Mouse (Mus musculus) C2C12 (cell line): Measurements from ENCODE around the gene Sobp. TPM values are rescaled to one million over a fixed set of nuclear protein-coding genes. Genes with fewer than 3 reads are reported as not detected.

Experiments used
- H3K27me3 ChIP-seq: one replicate; pipeline ENCODE4 v1.6.1; 2011; ENCODE audit not compliant: control insufficient read depth, insufficient read depth, insufficient read length
- H3K36me3 ChIP-seq: one replicate; pipeline ENCODE4 v1.6.1; 2011; ENCODE audit not compliant: control insufficient read depth, insufficient read depth
- H3K4me3 ChIP-seq: one replicate; pipeline ENCODE4 v1.5.1; 2011; ENCODE audit warnings: mild to moderate bottlenecking, control low read depth; ENCODE audit not compliant: poor library complexity, insufficient read depth, severe bottlenecking
- H3K79me2 ChIP-seq: one replicate; pipeline ENCODE4 v1.6.1; 2011; ENCODE audit not compliant: control insufficient read depth, insufficient read depth
- H3K79me3 ChIP-seq: one replicate; pipeline ENCODE4 v1.6.1; 2011; ENCODE audit warnings: low read depth, control low read depth
- H3ac ChIP-seq: one replicate; pipeline ENCODE3; 2011; ENCODE audit warnings: low read depth; ENCODE audit not compliant: control insufficient read depth, insufficient read length
- CEBPB ChIP-seq: IDR thresholded peaks from one replicate; pipeline ENCODE4 v1.6.1; 2011; ENCODE audit warnings: low read depth, mild to moderate bottlenecking, control low read depth, moderate library complexity
- CTCF ChIP-seq: IDR thresholded peaks from one replicate; pipeline ENCODE4 v1.5.1; 2011; ENCODE audit not compliant: control insufficient read depth, insufficient read depth, insufficient read length
- FOSL1 ChIP-seq: IDR thresholded peaks from one replicate; pipeline ENCODE4 v1.8.0; 2011; ENCODE audit warnings: mild to moderate bottlenecking, low read length; ENCODE audit not compliant: poor library complexity, insufficient read depth, severe bottlenecking
- MAX ChIP-seq: IDR thresholded peaks from one replicate; pipeline ENCODE4 v1.6.1; 2011; ENCODE audit warnings: mild to moderate bottlenecking, control low read depth
- MYOD1 ChIP-seq: IDR thresholded peaks from one replicate; pipeline ENCODE4 v1.6.1; 2011; ENCODE audit warnings: low read depth; ENCODE audit not compliant: control insufficient read depth, insufficient read length
- MYOG ChIP-seq: IDR thresholded peaks from one replicate; pipeline ENCODE4 v1.6.1; 2011; ENCODE audit not compliant: control insufficient read depth, insufficient read length; ENCODE audit errors: extremely low read depth
- USF1 ChIP-seq: IDR thresholded peaks from one replicate; pipeline ENCODE4 v1.6.1; 2011; ENCODE audit warnings: low read depth, mild to moderate bottlenecking, control low read depth, moderate library complexity
- polyA plus RNA-seq: library from polyadenylated mRNA; unstranded; fragments of >200 nt; fragmentation: generic; extraction: Trizol; gene quantifications from one replicate; pipeline ENCODE4 v1.2.1, GENCODE M21; 2012; ENCODE audit warnings: missing spikeins

The Sobp gene
- polyA plus RNA-seq, 1 experiment: 1.2 TPM

DNA sequence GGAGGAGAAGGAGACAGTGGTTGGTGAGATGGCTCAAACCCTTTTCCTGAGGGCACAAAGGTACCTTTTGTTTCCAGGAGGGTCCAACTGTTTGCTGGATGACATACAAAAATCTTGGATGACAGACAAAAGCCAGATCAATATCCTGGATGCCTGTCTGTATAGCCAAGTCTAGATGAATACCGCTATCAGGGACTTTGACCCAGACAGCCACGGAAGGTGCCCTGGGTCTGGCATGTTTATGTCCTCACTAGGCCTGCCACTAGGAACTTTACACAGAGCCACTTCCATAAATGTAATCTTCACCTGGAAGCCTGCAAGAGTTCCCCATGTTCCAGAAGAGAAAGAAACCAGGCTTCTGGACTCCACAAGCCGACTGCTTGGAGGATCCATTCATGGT is 172.9 kb downstream of the Sobp start:
- no peak overlapping the region for H3K4me3 ChIP-seq
- H3K79me3 ChIP-seq: no peaks in the 10 kb centered on the region
- no peak overlapping the region for H3ac ChIP-seq
- no peaks in the 10 kb centered on the region for H3K79me2 ChIP-seq
- TF ChIP-seq CEBPB (no peak), MYOG (no peak), MAX (no peak), FOSL1 (no peak), CTCF (no peak), MYOD1 (no peak), USF1 (no peak)
- no peaks in the 10 kb centered on the region for H3K27me3 ChIP-seq
- no peaks in the 10 kb centered on the region for H3K36me3 ChIP-seq

DNA sequence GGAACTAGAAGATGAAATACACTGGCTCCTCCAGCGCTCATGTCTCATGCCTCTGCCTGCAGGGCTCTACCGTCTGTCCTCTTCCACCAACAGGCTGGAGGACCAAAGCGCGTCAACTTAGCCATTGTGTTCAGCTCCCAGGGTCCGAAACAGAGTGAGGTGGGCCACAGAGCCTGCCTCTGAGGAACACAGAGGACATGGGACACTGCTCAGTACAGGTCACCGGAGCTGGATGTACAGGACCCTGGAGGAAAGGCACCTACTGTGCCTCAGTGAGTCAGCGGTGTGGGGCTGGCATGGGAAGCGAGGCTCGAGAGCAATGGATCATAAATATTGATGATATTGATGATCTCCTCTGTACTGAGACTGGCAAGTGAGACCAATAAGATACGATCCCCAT is 175.0 kb downstream of the Sobp start:
- no peaks in the 10 kb centered on the region for H3K79me2 ChIP-seq
- H3K4me3 ChIP-seq: no peak overlapping the region
- no peak overlapping the region for H3ac ChIP-seq
- H3K27me3 ChIP-seq: no peaks in the 10 kb centered on the region
- TF ChIP-seq MYOD1: no peak
- TF ChIP-seq USF1: no peak
- no peak for TF ChIP-seq FOSL1
- TF ChIP-seq MAX: no peak
- no peak for TF ChIP-seq CTCF
- no peak for TF ChIP-seq MYOG
- TF ChIP-seq CEBPB: no peak
- H3K79me3 ChIP-seq: no peaks in the 10 kb centered on the region
- no peaks in the 10 kb centered on the region for H3K36me3 ChIP-seq

- Histone ChIP-seq H3K79me3 (no peaks in the 10 kb centered on the region), H3K36me3 (no peaks in the 10 kb centered on the region), H3K4me3 (no peak overlapping the region), H3K27me3 (no peaks in the 10 kb centered on the region), H3ac (no peak overlapping the region), H3K79me2 (no peaks in the 10 kb centered on the region)
- TF ChIP-seq MYOG: no peak
- no peak for TF ChIP-seq USF1
- TF ChIP-seq FOSL1: no peak
- no peak for TF ChIP-seq CTCF
- no peak for TF ChIP-seq CEBPB
Measured at GRCm38 (mm10) chr10:42997278-42997677, 177.1 kb downstream of the Sobp start.

DNA sequence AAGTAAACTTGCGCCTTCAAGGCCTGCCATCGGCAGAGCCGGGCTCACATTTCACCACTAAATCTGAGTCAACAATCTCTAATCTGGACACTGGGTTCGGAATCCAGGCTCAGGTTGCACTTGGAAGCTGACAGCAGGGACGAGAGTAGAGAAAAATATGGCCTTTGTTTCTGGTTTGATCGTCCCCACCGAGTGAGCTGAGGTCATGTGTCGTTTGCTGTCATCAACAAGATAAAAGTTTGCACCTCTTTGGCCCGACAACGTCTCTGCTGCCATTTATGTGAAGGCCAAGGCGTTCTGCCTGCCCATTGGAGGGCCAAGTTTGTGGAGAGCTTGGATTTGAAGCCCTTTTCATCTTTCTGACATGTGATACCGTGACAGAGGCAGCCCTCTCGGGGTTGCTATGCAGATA is 178.8 kb downstream of the Sobp start:
- H3ac ChIP-seq: no peak overlapping the region
- H3K27me3 ChIP-seq: no peaks in the 10 kb centered on the region
- TF ChIP-seq FOSL1 (no peak), CEBPB (no peak), USF1 (peak; percentile 2)
- no peaks in the 10 kb centered on the region for H3K79me3 ChIP-seq
- H3K79me2 ChIP-seq: no peaks in the 10 kb centered on the region
- H3K36me3 ChIP-seq: no peaks in the 10 kb centered on the region
- no peak overlapping the region for H3K4me3 ChIP-seq

GRCm38 (mm10) chr10:42994331-42994782 is 180.0 kb downstream of the Sobp start:
- TF ChIP-seq MYOG (no peak), FOSL1 (no peak), CEBPB (no peak), MAX (no peak), MYOD1 (no peak), CTCF (no peak), USF1 (no peak)
- Histone ChIP-seq H3K4me3 (no peak overlapping the region), H3K79me3 (no peaks in the 10 kb centered on the region)

DNA sequence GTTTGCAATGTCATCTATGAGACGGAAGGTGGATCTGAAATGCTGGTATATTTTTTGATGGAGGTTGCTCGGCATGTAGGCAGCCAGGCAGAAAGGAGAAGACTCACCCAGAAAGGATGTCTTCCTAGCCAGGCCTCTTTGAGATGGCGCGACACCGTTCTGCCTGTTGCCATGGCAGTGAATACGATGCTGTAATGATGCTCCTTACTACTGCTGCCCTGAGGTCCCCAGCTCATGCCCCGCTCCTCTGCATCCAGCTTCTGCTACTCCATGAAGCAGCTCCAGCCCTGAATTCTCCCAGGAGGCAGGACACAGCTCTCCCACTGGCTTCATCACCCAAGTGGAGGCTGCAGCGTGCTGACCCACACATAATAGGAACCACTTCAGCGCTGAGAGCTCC is 183.3 kb downstream of the Sobp start:
- Histone ChIP-seq H3K27me3 (no peaks in the 10 kb centered on the region), H3K79me2 (no peaks in the 10 kb centered on the region), H3ac (no peak overlapping the region), H3K79me3 (no peaks in the 10 kb centered on the region), H3K4me3 (no peak overlapping the region), H3K36me3 (no peaks in the 10 kb centered on the region)
- TF ChIP-seq MYOD1 (no peak), USF1 (no peak), CTCF (no peak), FOSL1 (no peak), MAX (no peak), MYOG (no peak), CEBPB (no peak)

More at GRCm38 (mm10) chr10:42994331-42994782, 180.0 kb downstream of the Sobp start:
- no peaks in the 10 kb centered on the region for H3K36me3 ChIP-seq
- no peak overlapping the region for H3ac ChIP-seq
- no peaks in the 10 kb centered on the region for H3K27me3 ChIP-seq
- H3K79me2 ChIP-seq: no peaks in the 10 kb centered on the region
